Mouse (Mus musculus): ENCODE measurements at regions not wholly inside any gene's neighbourhood (a gene's known extent, or its start where the extent isn't known, plus 50 kb on each side); places are given as distances from the start of the nearest gene placed in this dataset.
A peak's percentile ranks its signal among the peaks of the same experiment; 100 is the strongest.

DNA sequence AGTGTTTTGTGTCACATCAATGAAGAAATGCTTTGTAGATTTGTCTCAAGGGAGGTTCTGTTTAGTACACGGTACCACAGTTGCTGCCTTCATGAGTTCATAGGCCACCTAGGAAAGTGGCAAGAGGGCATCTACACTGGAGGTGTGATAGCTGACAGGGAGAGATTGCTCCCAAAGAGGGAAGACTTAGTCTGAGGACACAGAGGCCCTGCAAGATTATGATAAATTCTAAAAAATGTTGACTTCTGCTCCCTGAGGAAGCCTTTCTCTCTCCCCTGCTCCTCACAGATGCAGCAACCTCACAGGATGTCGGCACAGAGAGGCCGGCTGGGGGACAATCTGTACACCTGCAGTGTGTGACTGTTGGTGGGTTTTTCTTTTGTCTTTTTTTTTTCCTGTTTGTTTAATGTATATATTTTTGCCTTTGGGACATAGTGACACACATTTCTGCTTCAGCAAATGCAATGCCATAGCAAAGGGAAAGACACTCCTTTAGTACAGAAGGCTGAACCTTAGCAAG, 133.5 kb upstream of the Lpp start:
- intact Hi-C loops (cut with DNase I), result no loop called here
- no peak for DNase-seq (ENCODE audit: low spot score)

DNA sequence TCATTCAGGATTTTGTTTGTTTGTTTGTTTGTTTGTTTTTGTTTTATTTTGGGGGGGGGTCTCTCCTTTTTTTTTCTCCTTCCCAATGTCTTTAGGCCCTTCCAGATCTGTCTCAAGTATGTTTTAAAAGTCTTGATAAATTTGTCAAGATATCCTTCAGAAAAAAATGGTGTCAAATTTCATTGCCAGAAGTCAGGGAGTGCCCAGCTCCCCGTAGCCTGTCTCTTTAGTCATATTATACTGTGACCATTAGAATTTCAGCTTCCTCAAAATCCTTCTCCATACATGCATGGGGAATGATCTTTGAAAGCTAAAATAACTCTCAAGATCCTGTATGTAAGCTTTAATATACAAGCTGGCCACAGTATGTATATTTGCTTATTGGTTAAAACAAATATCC, 134.3 kb upstream of the Lpp start:
- intact Hi-C loops (cut with DNase I), result no loop called here
- DNase-seq (ENCODE audit: low spot score), result no peak

DNA sequence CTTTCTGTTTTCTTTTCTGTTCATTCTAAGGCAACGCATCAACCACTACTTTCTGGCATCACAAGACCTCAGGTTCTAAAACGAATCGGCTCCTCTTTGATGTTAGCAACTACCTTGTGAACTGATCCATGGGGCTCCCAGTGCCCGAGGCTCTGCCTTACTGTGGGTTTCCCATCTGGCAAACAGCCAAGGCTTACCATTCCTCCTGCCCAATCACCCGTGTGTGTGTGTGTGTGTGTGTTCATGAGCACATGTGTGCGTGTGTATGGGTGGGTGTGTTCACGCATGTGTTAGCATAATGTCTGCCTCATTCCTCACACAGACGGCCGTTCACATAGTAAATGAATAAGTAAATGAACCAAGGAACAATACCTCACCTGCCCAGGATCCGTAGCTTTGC, 138.3 kb upstream of the Lpp start:
- intact Hi-C loops (cut with DNase I), result no loop called here

DNA sequence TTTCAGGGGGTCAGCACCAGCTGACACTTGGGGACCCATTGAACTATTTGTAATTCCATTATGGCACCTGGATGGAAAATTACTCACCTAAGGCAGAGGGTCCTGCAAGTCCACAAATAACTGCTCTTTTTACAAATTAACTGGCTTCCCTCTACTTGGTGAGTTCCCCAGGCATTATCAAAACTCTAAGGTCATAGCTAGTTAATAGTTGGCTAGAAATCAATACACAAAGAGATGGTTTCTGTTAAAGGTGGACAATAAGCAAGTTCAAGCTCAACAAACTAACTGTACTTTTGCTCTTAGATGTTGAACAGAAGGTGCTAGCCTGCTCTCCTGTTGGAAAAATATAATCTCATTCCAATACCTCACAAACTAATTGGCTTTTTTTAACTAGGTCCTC, 138.7 kb upstream of the Lpp start:
- intact Hi-C loops (cut with DNase I), result no loop called here

More for the DNA sequence above, 138.3 kb upstream of the Lpp start:
- DNase-seq (ENCODE audit: low spot score), result no peak

DNA sequence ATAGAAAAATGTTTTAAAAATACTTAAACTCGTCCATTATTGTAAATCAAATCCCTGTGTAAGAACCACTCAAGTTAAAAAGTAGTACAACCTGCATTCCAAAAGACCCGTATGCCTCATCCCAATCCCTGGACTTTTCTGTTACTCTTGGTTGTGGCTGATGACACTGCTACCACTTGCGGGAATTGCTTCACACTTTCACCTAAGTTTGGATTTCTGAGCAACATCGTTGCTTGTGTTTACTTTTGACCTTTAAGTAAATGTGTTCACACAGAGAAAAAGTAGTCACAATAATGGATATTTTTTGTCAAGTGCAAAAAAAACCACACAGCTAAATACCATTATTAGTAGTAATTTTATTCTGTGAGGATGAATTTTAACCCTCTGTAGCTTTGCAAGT, 139.2 kb upstream of the Lpp start:
- intact Hi-C loops (cut with DNase I), result no loop called here
- no peak for DNase-seq (ENCODE audit: low spot score)

More for the DNA sequence above, 138.7 kb upstream of the Lpp start:
- no peak for DNase-seq (ENCODE audit: low spot score)

DNA sequence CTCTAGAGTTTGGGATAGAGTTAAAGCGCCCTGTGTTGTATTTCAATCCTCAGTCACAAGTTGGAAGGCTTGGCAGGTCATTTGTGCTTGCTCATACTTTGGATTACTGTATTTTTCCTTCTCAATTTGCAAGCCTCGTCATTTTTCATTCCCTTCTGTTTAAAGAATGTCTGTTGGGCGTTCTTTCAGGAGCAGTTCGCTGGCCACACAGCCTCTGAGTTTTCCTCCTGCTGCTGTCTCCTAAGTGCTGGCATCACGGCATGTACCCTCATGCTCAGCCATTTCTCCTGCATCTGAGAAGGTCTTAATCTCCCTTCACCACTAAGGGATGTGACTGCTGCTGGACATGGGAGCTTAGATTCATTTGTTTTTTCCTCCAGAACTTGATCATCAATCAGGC, 146.0 kb upstream of the Lpp start:
- intact Hi-C loops (cut with DNase I), result no loop called here
- peak; percentile 22 for DNase-seq (ENCODE audit: low spot score)

DNA sequence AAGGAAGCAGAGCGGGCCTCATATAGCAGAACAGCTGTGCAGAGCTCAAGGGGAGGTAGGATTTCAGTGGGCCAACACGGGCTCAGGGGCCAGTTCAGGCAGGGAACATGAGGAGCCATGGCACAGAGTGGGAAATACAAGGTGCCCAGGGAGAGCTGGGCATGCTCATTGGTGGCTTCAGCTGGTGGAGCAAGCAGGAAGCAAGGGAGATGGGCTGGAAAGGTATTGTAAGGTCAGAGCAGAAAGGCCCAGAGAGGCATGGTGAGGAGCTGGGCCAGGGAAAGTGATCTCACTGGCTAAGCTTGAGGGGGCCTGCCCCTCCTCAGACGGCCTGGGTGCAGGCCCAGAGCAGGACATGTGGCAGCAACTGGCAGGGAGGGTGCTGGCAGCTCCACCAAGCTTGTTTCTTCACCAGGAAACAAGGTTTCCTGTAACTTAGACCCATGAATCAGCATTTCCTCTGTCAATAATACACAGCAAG, 155.2 kb upstream of the Lpp start:
- intact Hi-C loops (cut with DNase I), result loop anchor here (5.0 kb wide), 2 partner anchors 56 to 246 kb away; no protein-coding TSS in a partner anchor
- DNase-seq (ENCODE audit: low spot score), result peak; percentile 69

DNA sequence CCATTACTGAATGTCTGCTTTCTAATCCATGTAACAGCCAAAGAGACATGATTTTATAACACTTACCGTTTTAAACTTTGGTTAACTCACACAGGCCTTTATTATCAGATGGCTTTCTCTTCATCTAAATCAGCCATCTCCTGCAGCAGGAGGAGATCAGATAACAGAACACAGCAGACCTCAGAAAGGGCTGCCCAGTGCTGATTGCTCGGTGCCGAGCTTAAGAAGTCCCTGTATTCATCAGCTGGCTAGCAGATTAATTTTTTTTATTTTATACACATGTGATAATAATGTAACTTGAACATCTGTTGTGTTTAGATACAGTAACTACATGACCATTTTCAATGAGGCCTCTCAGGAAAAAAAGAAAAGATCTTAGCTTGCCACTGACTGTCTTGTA, 155.9 kb upstream of the Lpp start:
- no peak for DNase-seq (ENCODE audit: low spot score)
- intact Hi-C loops (cut with DNase I), result loop anchor here (5.0 kb wide), 2 partner anchors 55 to 245 kb away; no protein-coding TSS in a partner anchor

DNA sequence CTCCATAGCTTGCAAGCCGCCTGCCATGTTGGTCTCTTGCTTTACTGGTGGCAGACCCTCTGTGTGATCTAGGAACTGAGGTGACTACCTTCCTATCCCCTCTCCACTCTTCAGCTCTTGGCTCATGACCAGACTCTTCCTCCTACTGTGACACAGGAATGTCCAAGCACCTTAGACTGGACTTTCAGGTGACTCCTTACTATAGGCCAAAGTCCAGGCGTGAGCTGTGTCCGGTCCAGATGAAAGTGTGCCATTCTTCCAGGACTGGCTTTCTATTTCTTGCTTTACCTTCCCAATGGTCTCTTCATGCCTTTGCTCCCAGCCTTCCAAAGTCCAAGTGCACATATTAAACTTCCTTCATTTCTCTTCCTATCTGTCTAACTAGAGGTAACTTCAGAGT, 156.3 kb upstream of the Lpp start:
- intact Hi-C loops (cut with DNase I), result loop anchor here (5.0 kb wide), 2 partner anchors 55 to 245 kb away; no protein-coding TSS in a partner anchor

DNA sequence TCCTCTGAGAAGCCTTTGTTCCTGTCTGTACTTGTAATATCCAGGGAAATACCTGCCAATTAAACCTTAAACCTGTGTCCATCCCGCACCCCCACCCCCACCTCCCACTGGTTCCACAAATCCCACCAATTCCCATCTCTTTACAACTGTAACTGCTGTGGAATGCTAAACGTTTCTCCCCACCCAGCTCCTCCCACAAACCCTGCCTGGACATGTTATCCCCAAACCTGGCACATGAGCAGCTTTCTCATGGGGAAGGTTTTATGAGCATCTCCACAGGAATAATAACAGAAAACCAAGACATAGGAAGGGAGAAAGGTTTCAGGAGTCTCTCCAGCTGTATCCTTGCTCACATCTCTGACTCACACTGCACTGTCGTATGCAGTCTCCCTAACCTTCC, 156.8 kb upstream of the Lpp start:
- no peak for DNase-seq (ENCODE audit: low spot score)

More for the DNA sequence above, 156.3 kb upstream of the Lpp start:
- no peak for DNase-seq (ENCODE audit: low spot score)

DNA sequence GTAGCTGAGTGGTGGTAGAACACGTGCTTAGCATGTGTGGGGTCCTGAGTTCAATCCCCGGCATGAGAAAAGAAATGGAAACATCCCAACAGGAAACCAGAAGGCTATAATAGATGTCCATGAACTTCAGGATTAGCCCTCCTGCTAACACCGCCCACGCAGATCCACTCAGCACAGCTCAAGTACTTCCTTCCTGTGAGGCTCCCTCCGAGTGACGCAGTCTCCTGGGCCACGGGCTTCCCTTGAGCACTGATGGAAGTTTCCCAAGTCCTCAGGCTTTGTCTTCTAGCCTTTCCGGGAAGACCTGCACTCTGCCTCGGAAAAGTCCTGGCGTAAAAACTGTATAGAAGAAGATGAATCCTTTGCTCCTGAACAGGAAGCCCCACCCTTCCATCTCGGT, 158.5 kb upstream of the Lpp start:
- DNase-seq (ENCODE audit: low spot score), result no peak
- intact Hi-C loops (cut with DNase I), result loop anchor here (5.0 kb wide), 2 partner anchors 52 to 242 kb away; no protein-coding TSS in a partner anchor

More for the DNA sequence above, 156.8 kb upstream of the Lpp start:
- intact Hi-C loops (cut with DNase I), result loop anchor here (5.0 kb wide), 2 partner anchors 54 to 244 kb away; no protein-coding TSS in a partner anchor

DNA sequence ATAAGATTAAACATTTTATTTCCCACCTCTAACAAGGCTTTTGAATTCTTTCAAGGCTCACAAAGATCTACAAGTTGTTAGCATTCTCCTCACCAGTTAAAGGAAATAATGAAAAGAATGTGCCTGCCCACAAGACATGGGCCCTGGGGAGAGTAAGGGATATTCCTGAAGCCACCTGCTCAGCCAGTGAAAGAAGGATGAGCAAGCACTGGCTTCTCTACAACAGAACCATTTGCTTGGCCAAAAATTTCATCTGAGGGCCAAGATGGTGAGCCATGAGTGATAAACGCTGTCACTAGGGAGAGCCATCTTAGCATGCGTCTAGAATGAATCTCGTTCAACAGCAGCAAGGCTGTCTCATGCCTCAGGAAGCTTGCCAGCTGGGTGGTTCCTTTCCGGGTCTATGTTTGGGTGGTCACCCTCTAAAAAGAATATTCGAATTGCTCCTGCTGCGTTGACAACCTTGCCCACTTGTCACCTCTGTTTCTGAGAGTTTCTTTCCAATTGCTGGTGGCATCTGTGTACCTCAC, 161.2 kb upstream of the Lpp start:
- intact Hi-C loops (cut with DNase I), result no loop called here
- no peak for DNase-seq (ENCODE audit: low spot score)

DNA sequence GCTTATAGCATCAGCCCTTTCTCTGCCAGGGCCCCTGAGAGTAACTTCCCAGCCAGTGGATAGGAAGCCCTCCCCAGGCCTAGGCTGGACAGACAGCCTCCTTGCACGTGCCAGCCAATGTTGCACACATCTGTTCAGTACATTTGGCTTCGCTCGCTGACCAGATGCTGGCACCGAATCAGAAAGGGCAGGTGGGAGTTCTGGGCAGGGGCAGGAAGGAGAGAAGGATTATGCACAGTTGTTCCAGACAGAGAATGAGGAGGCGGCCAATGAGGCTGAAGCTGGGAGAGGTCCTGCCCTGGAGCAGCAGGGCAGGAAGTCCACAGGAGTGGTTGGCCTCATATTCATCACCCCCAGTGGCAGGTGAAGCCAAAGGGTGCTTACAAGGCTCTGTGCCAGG, 161.8 kb upstream of the Lpp start:
- DNase-seq (ENCODE audit: low spot score), result no peak
- intact Hi-C loops (cut with DNase I), result no loop called here

DNA sequence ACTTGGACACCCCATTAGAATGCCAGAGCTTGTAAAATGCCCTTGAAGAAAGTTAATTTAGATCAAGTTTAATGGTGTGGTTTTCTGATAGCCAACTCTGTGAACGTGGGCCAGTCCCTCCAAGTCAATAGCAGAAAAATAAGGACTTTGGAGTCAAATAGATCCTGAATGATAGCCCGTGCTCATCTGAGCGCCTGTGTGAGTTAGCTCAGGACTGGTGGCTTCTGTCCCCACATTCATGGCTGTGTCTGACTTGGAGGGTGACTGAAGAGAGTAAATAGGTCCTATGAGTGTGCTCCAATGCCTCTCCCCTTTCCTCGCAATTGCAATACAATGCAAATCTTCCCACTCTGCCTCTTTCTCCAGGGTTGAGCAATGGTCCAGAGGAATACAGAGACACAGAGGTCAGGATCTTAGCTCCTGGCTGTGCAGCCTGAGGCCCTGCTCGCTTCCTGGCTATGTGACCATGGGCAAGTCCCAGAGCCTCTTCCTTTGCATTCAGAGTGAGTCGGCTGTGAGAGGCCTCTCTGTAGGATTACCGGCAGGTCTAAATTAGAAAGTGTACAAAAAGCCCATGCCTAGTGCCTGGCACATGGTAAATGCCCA, 164.2 kb upstream of the Lpp start:
- intact Hi-C loops (cut with DNase I), result no loop called here
- no peak for DNase-seq (ENCODE audit: low spot score)

DNA sequence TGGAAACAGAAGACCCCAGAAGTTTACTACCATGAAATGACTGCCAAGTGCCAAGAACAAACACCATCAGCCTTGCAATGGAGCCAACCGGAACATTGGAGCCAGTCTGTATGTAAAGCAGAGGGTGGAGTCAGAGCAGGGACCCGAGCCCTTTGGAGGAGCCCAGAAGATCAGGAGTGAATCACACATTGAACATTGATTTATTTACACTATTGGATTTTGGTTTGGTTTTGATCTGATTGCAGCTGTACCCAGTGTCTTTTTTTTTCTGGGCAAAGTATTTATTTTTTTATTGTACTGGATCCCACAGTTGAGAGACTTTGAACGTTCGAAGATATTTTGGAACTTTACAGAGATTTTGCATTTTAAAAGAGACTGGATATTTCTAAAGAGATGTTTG, 167.4 kb upstream of the Lpp start:
- intact Hi-C loops (cut with DNase I), result no loop called here

DNA sequence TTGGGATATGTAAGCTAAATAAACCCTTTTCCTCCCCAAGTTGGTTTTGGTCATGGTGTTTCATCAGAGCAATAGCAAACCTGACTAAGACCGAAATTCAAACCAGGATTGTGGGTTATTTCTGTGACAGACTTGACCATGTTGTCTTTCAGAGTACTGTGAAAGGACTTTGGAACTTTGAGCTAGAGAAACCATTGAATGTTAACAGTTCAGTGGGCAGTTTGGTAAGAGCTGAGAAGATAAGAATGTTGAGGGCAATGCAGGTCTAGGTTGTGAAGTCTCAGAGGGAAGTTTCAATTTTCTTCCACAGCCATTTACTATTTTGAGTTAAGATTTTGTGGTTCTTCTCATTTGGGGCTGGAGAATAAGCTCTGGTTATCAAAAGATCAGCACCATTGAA, 168.2 kb upstream of the Lpp start:
- no peak for DNase-seq (ENCODE audit: low spot score)
- intact Hi-C loops (cut with DNase I), result no loop called here

More for the DNA sequence above, 167.4 kb upstream of the Lpp start:
- no peak for DNase-seq (ENCODE audit: low spot score)

DNA sequence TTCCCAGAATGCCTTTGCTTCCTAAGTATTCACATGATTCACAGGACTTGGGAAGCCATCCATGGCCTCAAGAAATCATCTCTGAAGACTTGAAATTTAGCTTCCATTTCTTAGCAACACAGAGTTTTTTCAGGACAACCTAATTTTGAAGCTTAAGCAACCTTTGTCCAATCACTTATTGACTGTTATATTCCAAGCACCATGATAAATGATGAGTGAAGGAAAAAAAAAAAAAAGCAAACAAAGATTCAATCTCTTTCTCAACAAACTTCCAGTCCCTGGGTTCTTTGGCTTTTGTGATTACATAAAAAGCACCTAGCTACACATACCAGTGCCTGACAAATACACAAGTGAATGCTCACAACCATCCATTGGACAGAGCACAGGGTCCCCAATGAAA, 169.4 kb upstream of the Lpp start:
- DNase-seq (ENCODE audit: low spot score), result no peak
- intact Hi-C loops (cut with DNase I), result no loop called here

DNA sequence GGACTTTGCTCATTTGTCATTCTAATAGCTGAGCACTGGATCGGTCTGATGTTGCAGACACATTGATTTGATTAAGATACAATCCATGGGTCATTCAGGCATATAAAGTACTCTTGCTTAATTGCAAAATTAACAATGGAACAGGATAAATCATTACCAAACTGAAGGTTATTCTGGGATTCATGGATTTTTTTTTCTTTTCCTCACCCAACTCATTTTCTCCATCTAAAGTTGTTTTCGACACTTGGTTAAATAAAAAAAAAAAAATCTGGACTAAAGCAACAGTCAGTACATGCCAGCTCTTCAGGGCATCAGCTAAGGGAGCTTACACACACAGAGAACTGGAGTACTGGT, 169.8 kb upstream of the Lpp start:
- intact Hi-C loops (cut with DNase I), result no loop called here
- DNase-seq (ENCODE audit: low spot score), result no peak

DNA sequence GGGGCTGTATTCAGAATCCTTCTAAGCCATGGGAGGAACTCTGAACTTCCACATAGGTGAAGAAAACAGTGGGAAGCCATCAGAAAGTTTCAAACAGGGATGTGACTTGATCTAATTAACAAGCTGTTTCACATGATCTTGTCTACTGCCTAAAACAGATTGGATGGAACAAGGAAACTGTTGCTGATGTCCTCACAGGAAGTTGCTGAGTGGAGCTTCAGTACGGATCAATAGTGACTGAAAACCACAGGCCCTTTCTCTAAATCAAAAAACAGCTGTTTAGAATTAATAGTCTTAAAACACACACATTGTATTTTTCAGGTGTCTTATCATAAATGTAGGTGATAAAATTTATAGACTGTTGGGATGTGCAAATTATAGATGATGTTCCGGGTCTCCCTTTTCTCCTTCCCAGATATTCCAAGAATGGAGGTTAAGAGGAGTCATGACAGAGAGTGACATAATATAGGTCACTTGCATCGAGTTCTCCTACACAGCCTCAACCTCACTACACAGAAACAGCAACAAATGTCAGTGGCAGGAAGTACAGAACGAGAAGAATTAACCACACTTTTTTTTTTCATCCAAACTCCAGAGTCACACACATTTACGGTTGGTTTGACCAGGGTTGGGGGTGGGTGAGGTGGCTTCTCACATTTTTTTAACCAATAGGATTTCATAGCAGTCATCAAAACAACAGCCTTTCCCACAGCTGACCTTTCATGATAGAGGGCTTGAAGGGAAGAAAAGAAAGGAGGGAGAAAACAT, 170.4 kb upstream of the Lpp start:
- no peak for DNase-seq (ENCODE audit: low spot score)
- intact Hi-C loops (cut with DNase I), result no loop called here

DNA sequence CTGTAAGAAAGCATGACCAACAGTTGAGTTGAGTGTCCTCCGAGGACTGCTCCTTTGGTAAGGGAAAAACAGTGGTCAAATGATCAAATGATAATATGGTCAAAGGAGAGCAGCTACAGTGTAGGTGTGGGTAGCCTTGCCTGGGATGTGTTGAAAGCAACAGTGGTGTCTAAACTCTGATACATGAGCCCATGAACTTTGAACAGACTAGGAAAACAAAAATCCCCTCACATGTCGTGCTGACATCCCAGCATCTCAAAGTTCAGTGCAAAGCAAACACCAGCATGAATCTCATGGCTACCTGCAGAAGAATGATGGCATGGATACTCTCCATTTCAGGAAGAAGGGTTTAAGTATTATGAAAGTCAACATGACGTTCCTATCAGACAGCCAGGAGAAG, 171.3 kb upstream of the Lpp start:
- intact Hi-C loops (cut with DNase I), result no loop called here
- no peak for DNase-seq (ENCODE audit: low spot score)

DNA sequence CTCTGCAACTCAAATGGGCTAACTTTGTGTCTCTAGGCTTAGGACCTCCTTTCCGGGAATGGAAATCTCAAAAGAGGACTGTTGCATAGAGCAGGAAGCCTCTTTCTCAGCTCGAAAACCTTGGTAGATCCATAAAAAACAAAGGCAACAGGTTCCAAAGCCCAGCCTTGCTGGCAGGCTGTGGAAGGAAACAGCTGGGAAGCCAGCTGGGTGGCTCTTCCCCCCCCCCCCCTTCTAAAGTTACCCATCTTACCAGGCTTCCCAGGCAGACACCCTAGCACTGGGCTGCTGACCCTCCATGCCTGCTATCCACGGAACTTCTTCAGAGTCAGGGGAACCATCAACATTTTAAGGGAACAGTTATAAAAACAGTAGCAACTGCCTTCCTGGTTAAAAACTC, 172.7 kb upstream of the Lpp start:
- intact Hi-C loops (cut with DNase I), result no loop called here

More for the DNA sequence above, 172.7 kb upstream of the Lpp start:
- DNase-seq (ENCODE audit: low spot score), result no peak

Measured in heart, postnatal 25 days (tissue).